Mouse (Mus musculus): ENCODE measurements at regions not wholly inside any gene's neighbourhood (a gene's known extent, or its start where the extent isn't known, plus 50 kb on each side); places are given as distances from the start of the nearest gene placed in this dataset.

GRCm38 (mm10) chr2:9733243-9733642 lies 147.8 kb upstream of the 4930412O13Rik start:
- TF ChIP-seq CTCF (IDR thresholded peaks at IDR 0.05; ENCODE audit: control insufficient read depth, insufficient read depth, insufficient read length): no peak
- no peak for TF ChIP-seq MYOD1 (IDR thresholded peaks at IDR 0.05; ENCODE audit: control insufficient read depth, insufficient read length, low read depth)
- TF ChIP-seq USF1 (IDR thresholded peaks at IDR 0.05; ENCODE audit: low read depth): no peak
- TF ChIP-seq MYOG (IDR thresholded peaks at IDR 0.05; ENCODE audit: control insufficient read depth, extremely low read depth, insufficient read length): no peak
- TF ChIP-seq MAX (IDR thresholded peaks at IDR 0.05): peak; percentile 37

All from C2C12 (cell line).